Mouse (Mus musculus): Measurements from ENCODE around the gene Arl2bp.
A peak's percentile ranks its signal among the peaks of the same experiment; 100 is the strongest.

- TF ChIP-seq CTCF (IDR thresholded peaks at IDR 0.05; ENCODE audit: low read depth) (peak; percentile 94), EP300 (IDR thresholded peaks at IDR 0.05; ENCODE audit: low read depth) (0 out of 2 replicates have a peak, but pooled peaks have one; percentile 50)
Observed at GRCm38 (mm10) chr8:94703972-94704668, 37.7 kb downstream of the Arl2bp start.
